Mouse (Mus musculus): ENCODE data around the gene Ttll9.

Gene Ttll9

DNA sequence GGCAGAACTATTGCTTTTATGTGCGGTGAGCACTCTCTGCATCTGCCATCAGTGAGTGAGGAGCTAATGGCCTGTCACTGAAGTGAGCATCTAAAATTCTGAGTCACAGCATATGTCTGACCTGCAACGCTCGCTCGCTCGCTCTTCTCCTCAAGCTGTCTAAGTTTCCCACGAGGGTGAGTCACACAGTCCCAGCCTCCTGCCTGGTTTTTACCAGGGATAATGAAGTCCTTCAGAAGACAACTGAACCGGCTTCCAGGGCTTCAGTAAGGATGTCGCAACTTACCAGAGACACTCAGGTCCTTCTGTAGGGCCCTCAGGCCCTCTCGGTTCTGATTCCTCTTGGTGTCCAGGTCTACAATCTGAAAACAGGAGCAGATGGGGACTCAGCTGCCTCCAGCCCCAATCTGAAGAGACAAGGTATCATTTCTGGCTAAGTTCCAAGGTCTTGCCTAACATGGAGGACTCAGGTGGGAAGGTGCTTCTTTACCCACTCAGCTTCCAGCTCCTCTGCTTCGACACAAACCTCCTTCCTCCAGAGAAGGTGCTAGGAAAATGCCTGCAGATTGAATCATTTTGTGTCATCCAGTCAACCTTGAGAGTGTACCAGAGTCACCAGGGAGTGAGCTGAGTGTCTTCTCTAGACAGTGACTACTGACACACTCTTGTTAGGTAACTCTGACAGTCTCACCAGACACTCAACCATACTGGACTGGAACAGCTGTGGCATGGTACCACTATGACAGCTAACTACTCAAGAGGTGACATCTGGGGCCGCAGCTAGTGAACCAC, 51.6 kb downstream of the Ttll9 start:
- in situ Hi-C loops (cut with MboI, MseI), result no loop called here

DNA sequence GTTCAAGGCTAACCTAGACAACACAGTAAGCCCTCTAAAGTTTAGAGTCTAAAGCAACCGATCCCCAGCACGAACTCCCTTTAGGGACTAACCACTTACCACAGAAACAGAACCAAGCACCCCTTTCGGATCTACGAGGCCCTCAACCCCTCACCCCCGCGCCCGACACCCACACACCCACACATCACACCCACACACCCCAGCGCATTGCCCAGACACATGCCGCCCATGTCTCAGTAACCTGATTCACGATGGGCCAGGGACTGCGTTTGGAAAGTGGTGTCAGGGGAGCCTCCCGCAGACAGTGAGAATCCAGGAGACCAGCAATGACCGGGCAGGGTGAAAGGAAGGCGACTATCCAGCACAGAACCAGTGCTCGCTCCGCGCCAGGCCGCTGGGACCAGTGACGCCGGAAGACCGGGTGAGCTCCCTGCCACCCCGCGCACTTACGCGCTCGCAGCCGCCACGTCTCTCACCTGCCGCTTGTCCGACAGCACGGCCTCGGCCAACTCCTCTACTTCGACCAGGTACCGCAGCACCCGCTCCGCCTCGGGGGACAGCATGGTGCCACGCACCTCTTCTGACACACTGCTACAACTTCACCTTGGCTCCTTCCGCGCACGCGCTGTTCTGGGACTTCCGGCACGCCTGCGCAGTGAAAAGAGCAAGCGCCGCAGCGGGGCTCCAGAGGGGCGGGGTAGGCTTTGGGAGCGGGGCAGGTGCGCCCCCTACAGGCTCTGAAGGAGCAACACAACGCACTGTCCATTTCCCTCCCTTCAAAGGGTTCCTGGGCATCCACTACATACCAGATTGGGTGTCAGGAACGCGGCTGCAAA, 52.7 kb downstream of the Ttll9 start, which contains the start of gene Pdrg1:
Gene Pdrg1 (minus strand): TSS at position 670 of the 836 bp plus-strand sequence.
- in situ Hi-C loops (cut with MboI, MseI), result no loop called here

DNA sequence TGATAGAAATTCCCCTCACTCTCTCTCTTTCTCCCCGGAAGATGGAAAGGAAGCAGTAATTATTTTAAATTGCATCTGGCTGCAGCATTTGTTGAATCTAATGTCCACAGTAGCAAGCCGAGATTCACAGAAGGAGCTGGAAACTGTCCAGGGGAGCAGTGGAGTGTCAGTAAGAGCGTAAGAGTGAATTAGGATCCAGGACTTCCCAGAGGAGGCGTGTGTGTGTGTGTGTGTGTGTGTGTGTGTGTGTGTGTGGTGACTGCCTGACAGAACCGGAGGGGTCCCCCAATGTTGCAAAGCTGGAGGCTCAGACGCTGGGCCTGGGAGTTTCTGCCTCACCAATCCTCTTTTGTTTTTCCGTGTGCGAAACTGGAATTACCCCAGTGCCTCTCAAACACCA, 53.5 kb downstream of the Ttll9 start:
- in situ Hi-C loops (cut with MboI, MseI), result no loop called here

DNA sequence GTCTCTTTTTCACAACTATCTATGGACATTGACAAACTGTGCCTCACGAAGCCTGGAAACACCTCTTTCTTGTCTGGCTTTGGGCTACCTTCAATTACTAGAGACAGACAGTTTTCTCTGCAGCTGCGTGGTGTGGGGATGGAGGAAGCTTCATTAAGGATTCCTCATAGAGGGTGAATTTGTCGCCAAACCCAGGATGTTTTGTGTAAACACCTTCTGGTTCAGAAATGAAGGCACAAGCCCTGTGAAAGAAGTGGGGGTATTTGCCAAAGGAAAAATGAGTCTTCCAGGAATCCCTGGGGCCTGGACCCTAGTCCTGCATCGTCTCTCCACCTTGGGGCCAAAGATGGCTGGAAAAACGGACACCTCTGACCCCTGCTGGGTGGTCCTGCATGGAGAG, 54.5 kb downstream of the Ttll9 start:
- in situ Hi-C loops (cut with MboI, MseI), result no loop called here

DNA sequence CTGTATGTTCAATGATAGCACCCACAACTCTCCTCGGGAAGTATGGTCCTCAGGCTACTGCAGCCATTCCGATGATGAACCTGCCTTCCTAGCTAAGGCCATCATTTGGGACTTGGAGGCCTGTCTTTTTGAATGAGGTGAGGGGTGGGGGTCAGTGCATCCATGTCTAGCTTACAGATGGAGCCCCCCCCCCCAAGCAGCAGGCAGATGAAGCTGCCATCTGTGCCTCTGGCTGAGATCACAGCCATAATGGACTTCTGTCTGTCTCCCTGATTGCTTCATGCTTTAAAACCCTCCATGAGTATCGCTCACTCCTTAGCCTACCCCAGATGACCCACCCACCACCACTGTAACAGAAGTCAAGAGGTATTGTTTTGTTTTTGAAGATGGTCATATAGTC, 57.1 kb downstream of the Ttll9 start:
- in situ Hi-C loops (cut with MboI, MseI), result no loop called here

DNA sequence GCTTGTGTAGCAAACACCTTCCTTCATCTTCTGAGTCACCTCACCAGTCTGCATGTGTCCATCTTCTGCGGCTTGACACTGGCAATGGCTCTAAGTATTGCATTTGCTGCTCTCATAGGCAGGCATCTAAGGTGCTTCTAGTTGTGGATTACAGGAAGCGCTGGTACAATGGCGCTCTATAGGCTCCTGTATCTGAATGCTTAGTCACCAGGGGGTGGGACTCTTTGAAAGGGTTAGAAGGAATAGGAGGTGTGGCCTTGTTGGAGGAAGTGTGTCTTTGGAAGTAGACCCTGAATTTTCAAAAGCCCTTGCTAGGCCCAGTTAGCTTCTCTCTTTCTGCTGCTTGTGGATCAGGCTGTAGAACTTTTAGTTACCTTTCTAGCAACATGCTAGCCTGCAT, 58.9 kb downstream of the Ttll9 start:
- in situ Hi-C loops (cut with MboI, MseI), result no loop called here

DNA sequence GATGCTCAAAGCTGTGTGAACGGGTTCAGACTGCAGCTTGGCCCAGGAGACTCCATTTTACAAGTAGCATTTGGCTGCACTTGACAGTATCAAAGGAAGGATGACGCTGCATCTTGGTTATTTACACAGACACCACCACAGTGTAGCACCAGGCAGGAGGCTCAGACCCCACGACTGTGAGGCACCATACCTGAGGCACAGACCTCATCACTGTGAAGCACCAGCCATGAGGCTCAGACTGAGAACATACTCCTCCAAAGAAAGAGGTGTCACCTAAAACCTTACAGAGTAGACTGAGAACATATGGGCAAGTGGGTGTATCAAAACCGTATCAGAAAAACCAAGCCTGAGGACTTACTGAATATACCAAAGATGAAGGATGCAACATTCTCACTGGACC, 60.6 kb downstream of the Ttll9 start:
- in situ Hi-C loops (cut with MboI, MseI), result no loop called here

DNA sequence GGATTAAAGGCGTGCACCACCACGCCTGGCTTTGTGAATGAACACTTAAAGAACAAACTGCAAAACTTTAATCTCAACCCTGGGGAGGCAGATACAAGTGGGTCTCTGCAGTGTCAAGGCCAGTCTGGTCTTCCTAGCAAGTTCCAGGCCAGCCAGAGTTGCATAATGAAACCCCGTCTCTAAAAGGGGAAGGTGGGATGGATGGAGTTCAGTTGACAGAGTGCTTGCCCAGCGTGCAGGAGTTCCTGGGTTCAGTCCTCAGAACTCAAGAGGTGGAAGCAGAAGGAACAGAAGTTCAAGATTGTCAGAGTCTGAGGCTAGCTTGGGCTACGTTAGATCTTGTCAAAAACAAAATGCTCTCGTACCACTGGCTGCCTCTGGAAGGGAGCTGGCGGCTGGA, 63.8 kb downstream of the Ttll9 start:
- in situ Hi-C loops (cut with MboI, MseI), result no loop called here

DNA sequence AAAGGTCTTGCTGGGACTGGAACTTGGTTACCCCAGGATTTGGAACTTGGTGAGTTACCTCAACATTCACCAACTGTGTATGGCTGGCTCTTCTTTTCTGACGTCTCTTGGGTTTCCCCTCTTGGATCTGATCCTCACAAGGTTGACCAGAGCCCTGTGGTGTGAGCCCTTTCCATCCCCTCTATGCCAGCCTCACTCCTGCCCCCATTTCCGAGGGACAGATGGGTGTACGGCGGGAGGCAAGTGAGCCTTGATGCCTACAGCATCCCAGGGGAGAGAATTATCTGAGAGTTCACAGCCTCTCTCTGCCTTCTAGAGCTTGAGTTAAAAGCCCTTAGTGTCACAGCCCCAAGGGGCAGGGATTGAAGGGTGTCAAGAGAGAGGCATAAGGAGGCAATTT, 65.2 kb downstream of the Ttll9 start:
- in situ Hi-C loops (cut with MboI, MseI), result no loop called here

DNA sequence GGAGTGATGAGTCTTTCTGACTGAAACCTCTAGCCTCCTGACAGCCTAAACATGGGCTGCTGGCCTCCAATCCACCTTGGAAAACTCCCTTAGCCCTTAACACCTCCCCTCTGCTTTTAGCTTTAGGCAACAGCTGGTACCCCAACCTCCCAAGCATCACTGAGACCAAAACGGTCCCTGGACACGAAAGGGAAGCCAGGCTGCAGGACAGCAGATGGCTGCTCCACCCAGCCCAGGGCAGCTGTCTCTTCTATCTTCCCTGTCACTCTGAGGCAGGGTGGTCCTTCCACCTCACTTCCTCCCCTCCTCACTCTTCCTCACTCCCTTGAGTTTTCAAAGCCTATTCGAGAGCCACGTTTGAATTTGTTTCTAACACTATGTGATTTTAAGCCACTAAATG, 68.1 kb downstream of the Ttll9 start:
- in situ Hi-C loops (cut with MboI, MseI), result no loop called here

DNA sequence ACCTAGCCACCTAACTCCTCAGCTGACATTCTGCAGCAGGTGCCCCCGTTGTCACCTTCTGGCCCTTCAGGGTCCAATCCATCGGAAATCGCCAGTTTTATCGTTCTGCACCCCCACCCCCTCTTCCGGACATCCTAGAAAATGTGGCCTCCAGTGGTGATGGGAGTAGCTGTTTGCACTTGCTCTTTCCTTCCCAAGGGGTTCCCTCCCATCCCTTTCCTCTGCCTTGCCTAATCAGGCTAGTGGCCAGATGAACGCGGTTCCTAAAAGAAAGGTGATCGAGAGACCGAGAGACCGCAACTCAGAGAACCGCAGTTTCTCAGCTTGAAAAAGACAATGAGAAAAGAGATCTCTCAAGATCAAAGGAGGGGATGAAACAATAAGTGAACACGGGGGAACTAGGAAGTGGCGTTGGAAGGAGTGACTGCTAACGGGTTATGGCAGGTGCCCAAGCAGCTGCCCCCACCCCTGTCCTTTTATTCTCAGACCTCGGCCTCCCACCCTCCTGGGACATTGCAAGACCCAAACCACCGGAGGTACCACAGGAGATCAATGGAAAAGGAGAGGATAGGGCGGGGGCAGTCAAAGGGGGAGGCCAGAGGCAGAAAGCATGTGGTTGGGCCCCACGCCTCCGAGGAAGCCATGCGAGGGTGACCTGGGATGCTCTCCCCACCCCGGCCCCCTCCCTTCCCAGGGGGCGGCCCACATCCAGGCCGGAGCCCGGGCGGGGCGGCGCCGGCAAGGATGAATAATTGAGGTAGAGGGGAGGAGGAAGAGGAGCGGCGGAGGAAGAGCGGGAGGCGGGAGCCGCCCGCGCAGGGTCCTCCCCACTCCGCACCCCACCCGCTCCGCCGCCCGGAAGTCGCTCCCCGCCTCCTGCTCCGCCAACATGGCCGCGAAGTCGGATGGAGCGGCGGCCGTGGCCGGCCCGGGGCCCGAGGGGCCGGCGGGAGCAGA, 69.1 kb downstream of the Ttll9 start, which contains the start of gene Xkr7:
Gene Xkr7 (plus strand): TSS at position 727 of the 957 bp plus-strand sequence.
- in situ Hi-C loops (cut with MboI, MseI), result no loop called here

DNA sequence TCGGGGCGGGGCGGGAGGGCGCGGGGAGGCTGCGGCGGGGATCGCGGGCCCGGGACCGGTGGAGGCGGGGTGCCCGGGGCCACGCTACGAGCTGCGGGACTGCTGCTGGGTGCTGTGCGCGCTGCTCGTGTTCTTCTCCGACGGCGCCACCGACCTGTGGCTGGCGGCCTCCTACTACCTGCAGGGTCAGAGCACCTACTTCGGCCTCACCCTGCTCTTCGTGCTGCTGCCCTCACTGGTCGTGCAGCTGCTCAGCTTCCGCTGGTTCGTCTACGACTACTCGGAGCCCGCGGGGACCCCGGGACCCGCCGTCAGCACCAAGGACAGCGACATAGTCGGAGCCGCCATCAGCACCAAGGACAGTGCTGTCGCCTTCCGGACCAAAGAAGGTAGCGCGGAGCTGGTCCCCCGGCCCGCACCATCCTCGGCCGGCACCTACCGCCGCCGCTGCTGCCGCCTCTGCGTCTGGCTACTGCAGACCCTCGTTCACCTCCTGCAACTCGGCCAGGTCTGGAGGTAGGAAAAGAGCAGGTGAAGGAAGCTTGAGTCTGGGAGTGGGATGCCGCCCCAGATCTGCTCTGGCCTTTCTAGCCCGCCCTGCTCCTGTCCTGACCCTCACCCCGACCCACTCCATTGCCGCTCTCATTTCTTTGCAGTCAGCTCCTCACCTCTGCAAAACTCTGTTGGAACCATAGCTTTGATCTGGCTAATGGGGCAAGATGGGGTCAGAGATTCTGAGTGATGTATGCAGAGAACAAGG, 70.0 kb downstream of the Ttll9 start:
- in situ Hi-C loops (cut with MboI, MseI), result no loop called here

DNA sequence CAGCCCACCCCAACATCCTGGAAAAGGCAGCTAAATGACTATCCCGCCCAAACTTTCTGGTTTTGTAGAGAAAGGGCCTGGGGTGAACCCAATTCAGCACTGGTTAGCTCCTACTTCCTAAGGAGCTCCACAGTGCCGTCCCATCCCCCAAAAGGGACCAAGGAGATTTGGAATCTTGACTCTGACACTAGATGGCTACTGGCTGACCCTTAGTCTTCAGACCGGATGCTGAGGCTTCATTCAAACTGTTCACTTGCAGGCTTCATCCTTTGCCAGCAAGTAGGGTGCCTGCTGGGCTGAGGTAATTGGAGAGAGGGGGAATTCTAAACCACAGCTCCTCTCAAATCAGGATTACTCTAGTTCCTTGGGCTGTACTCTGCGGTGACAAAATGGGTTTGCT, 70.7 kb downstream of the Ttll9 start:
- in situ Hi-C loops (cut with MboI, MseI), result no loop called here

DNA sequence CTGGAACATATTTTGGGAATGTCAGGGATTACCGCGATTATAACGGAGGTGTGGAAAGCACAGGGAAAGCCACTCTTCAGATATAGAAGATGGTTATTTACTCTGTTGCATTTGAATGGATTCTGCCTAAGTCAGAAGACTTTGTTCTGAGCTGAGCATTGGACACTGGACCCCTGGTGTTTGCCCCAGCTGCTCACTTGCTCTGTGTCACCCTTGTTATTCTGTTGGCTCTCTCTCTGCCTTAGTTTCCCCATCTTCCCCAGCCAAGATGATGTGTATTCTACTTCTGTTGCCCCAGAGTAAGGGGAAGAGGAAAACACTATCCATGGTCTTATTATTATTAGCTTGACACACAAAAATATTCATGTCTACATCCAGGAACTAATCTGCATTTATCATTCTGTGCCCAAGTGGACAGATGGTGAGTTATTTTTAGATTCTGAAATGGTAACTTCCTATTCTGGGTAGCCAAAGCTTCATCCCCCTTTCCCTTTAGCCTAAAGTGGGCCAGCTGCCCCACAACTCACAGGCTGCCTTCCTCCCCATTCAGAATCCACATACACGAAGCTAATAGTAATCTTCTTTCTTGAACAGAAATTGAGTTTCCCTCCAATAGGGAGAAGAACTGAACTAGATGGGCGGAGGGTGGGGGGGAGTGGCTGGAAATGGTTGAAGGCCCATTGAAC, 71.4 kb downstream of the Ttll9 start:
- in situ Hi-C loops (cut with MboI, MseI), result no loop called here

DNA sequence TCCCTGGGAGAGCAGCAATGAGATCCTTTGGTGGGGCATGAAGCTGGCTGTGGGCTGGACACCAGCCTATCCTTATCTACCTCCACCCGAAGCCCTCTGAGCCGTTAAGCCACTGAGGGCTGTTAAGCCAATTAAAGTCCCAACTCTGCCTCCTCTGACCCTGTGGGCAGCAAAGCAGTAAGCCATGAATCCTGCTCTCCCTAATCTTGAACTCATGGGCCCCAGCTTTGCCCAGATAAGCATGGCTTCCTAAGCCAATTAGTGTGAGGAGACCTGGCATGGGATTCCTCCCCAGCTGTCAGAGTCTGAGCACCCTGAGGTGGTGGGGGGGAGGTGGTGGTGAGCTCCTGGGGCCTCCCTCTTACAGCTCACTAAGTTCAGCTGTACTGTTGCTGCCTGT, 74.4 kb downstream of the Ttll9 start:
- in situ Hi-C loops (cut with MboI, MseI), result no loop called here

DNA sequence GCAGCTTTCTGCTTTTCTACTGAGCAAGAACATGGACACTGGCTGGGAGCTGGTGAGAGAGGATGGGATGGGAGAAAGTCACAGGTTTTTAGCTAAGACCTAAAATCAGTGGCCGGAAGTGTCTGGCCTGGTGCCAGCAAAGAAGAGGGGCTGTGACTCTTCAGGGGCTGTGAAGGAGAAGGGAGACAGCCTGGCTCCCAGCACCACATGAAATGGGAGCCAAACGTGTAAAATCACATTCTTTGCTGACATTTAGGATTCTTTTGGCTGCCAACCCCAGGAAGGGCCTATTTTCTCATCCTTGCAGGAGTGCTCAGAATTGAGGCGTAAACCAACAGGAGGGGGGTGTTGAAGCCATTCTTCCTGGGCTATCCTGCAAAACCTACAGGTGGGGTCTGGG, 81.6 kb downstream of the Ttll9 start:
- in situ Hi-C loops (cut with MboI, MseI), result no loop called here

DNA sequence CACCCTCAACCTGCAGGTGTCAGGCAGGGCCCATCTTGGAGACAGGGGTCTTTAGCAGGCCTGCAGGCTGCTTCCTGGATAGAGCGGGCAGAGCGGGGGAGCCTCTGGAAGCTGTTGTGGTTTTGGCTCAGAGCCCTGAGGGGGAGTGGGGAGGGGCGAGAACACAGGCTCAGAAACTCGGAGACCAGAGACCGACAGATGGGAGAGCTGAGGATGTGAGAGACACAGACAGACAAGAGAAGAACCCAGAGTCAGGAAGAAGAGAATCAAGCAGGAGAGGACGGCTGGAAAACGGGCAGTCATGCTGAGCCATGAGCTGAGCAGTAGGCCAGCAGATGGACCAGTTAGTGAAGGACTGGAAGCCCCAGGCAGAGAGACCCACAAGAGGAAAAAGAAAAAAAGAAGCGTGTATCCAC, 83.6 kb downstream of the Ttll9 start:
- in situ Hi-C loops (cut with MboI, MseI), result no loop called here

DNA sequence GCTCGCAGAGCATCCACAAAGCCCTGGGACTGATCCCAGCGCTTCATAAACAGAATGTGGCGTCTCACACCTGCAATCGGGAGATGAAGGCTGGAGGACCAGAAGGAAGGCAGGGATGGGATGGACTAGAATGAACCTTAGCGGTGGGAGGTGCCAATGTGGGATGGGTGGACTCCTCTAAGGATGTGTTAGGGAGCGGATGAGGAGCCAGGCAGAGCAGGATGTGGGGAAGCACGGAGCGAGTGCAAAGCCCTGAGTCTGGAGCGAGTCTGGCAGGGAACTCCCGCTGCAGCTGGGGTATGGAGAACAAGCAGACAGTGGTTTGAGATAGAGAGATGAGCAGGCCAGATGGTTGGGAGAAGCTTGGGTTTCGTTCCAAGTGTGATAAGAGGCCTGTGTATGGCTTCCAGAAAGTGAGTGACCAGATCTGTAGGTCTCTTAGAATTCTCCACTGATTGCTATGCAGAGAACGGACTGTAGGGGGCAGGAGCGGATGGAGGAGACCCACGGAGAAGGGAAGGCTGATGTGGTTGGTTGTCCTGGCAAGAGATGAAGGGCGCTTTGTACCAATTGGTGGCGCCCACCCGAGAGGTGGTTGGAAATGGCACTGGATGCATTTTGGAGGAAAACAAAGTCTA, 85.7 kb downstream of the Ttll9 start:
- in situ Hi-C loops (cut with MboI, MseI), result no loop called here

DNA sequence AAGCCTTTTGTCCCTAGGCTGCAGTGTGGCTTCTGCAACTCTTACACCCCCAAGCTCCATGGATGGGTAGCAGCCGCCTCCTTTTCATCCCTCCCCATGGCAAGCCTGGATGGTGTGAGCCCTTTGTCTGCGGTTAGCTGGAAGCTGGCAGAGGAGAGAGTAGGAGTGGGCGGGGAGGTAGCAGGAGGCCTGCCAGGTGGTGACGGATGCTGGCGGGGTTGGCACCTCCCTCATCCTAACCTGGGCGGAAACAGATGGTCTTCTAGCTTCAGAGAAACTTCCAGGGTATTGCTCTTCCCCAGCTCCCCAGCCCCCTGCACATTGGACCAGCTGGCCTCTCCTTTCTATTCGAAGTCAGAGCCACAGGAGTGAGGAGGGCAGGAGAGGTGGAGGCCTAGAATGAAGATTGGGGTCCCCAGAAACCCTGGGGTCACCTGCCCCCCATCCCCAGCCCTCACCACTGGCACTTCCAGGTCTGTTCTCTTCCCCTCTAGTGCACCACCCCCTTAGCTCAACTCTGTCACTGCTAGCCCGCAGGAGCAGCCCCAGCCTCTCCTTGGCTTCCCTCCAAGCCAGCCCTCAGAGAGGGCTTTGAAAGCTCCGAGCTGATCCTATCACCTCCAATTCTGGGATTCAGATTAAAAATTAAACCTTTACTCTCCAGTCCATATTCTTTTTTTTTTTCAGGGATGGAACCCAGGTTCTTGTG, 87.2 kb downstream of the Ttll9 start:
- in situ Hi-C loops (cut with MboI, MseI), result no loop called here
